Mouse (Mus musculus) thymus, postnatal 4 days (tissue): ENCODE results near the gene Rxfp1.
A peak's percentile ranks its signal among the peaks of the same experiment; 100 is the strongest.

Experiments
- DNase-seq: peaks from one replicate; pipeline ENCODE4 v3.0.0; 2021

Rxfp1 gene

GRCm38 (mm10) chr3:79670556-79670955, 67.1 kb downstream of the Rxfp1 start:
- DNase-seq, result no peak

DNA sequence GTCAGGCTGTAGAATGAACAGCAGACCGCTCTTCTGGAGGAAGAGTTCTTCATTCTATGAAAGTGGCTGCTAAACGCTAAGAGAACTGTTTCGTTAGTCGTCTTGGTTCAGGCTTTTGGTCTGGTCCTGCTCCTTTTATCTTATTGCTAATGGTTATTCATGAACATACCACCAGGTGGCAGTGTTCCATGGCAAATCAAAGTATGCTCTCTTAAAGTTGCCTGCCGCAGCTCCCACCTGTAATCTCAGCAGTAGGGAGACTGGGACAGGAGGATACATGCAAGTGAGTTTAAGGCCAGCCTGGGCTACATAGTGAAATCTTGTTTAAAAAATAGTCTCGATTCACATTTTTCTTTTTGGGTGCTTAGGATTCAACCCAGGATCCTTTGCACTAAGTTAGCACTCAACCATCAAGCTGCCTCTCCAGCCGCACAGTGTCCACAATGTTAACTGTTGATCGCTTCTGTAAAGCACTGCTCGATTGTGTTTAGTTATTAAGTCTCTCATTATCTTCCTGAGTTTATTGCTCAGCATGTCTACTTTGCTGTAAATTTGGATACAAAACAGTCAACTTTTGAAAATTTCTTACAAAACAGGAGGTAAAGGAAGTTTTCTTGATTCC, 72.8 kb downstream of the Rxfp1 start:
- peak; percentile 46 for DNase-seq

DNA sequence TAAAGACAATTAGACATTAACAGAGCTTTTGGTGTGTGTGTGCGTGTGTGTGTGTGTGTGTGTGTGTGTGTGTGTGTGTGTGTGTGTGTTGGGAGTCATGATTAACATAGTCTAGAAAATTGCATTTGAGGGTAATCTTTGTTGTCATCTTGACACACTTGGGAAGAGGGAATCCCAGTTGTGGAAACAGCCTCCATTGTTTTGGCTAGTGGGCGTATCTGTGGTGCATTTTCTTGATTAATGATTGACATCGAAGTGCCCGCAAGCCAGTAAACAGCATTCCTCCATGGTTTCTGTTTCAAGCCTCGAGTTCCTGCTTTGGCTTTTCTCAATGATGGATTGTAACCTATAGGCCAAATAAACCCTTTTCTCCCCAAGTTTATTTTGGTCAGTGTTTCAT, 81.0 kb downstream of the Rxfp1 start:
- DNase-seq, result no peak

GRCm38 (mm10) chr3:79652129-79652528, 85.6 kb downstream of the Rxfp1 start:
- no peak for DNase-seq

DNA sequence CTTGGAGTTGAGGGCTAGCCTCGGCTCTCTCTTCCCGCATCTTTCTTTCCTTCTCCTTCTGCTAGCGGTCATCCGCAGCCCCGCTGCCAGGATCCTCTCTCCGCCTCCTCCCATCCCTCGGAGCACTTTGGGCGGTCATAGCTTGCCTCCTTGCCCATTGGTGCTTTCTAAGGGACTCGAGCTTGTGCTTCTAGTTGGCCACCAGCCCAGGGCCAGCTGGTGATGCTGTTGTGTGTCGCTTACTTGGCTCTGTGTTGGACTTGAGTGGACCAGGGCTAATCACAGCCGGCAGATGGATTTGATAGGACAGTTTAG, 108.3 kb downstream of the Rxfp1 start, which contains the start of gene Etfdh:
Gene Etfdh (minus strand): TSS at position 85 of the 315 bp plus-strand sequence.
- no peak for DNase-seq

GRCm38 (mm10) chr3:79628561-79629415, 108.9 kb downstream of the Rxfp1 start, which contains the start of gene 4930579G24Rik:
4930579G24Rik (plus strand) TSS chr3:79629079.
- peak; percentile 93 for DNase-seq

DNA sequence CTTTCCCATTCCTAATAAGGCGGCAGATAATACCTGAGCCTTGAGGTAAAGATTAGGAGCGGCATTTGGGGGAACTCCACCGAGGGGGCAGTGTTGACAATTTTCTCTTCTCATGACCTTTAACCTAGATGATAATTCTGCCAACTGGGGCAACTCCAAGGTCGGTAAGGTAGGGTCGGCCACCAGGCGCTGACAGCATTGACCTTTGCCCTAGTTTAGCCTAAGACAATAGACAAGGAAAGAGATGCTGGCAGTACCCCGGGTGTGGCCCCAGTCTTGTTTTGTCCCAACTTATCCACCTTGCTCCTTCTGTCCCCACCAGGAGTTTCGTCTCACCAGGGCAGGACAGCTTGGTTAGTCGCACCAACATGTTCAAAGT, 109.5 kb downstream of the Rxfp1 start:
- DNase-seq, result no peak

DNA sequence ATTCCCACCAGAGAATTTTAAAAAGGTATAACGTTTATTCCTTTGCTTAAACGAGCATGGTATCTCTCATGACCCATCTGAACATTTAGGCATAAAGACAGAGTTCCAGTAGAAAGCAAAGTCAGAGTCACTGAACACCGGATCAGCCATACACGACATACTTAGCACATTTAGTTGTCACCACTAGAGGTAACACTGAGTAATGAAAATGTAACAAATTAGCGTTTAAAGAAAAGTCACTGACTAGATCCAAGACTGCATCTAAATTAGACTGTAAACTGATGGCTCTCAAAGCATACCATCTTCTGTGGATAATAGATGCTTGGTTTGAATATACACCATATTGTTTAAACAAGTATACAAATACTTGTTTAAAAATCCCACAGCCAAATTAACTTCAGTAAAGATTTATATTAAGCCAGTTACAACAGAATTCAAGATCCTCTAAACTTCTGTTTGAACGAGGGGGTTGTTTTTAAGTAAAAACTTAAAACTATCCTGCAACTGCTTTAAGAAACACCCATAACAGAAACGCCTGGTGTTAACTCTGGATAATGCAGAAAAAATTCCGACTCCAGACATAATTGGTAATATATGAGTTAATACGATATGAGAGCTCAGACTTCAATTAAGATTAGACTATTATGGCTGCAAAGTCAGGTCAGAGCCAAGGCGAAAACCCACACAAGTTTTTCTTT, 110.0 kb downstream of the Rxfp1 start:
- DNase-seq, result no peak

GRCm38 (mm10) chr3:79609886-79610285, 127.8 kb downstream of the Rxfp1 start:
- no peak for DNase-seq

- no peak for DNase-seq
Observed at GRCm38 (mm10) chr3:79595468-79595867, 142.2 kb downstream of the Rxfp1 start.

DNA sequence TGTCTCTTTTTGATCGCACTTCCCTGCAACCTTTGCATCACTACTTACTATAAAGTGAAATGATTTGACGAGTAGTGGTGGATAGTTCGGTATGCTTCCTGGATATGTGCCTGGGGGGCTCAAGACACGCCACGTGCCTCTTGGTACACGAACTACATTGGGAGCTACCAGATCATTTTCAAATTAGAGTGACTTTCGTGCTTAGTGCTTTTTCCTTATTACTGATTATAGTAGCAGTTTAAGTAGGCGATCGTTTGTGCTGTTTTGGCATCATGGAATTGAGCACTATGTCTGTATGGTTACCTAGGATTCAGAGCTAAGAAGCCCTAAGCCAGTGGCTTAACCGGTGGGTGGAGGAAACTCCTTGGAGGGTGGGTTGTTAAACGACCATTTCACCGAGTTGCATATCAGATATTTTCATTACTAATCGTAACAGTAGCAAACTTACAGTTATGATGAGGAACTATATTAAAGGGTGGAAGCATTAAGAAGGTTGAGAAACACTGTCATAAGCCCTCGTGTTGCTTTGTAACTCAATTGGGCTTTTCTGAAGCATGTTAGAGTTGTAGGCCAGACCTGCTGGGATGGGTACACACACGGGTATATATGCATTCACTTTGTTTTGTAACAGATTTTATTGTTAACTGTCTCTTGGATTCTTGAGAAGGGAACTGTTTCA, 145.7 kb downstream of the Rxfp1 start:
- no peak for DNase-seq
